Mouse (Mus musculus) stomach, embryonic 16.5 days (tissue): ENCODE data around the gene Usp8. TPM values are rescaled to one million over a fixed set of nuclear protein-coding genes. Genes with fewer than 3 reads are reported as not detected.

Source experiments
- ATAC-seq: fragments of 200-750 bp; cut with Nextera tagmentation; 2 replicates; pipeline ENCODE4 v1.8.0; 2017; ENCODE audit warnings: moderate number of reproducible peaks, moderate TSS enrichment; ENCODE audit not compliant: insufficient read depth, low FRiP score
- H3K27ac ChIP-seq: fragments of 300-500 bp; sonication (generic); 2 replicates; pipeline ENCODE4 v1.5.1; 2014; ENCODE audit warnings: low read length
- H3K27me3 ChIP-seq: fragments of 300-500 bp; sonication (generic); 2 replicates; pipeline ENCODE4 v1.6.1; 2014; ENCODE audit warnings: low read length, control low read depth, mixed read lengths; ENCODE audit not compliant: control insufficient read depth, insufficient read depth
- H3K36me3 ChIP-seq: fragments of 300-500 bp; sonication (generic); 2 replicates; pipeline ENCODE4 v1.6.1; 2014; ENCODE audit warnings: low read length; ENCODE audit not compliant: control insufficient read depth, insufficient read depth
- H3K4me1 ChIP-seq: fragments of 300-500 bp; sonication (generic); 2 replicates; pipeline ENCODE4 v1.6.1; 2014; ENCODE audit warnings: low read length, control low read depth, mixed read lengths; ENCODE audit not compliant: control insufficient read depth, insufficient read depth
- H3K4me2 ChIP-seq: fragments of 300-500 bp; sonication (generic); 2 replicates; pipeline ENCODE4 v1.6.1; 2014; ENCODE audit warnings: low read depth, low read length, mixed read lengths
- H3K4me3 ChIP-seq: fragments of 300-500 bp; sonication (generic); replicated peaks from 2 replicates; pipeline ENCODE4 v1.5.1; 2014; ENCODE audit warnings: mild to moderate bottlenecking, low read length
- H3K9ac ChIP-seq: fragments of 300-500 bp; sonication (generic); 2 replicates; pipeline ENCODE4 v1.6.1; 2014; ENCODE audit warnings: low read length
- H3K9me3 ChIP-seq: fragments of 300-500 bp; sonication (generic); replicated peaks from 2 replicates; pipeline ENCODE4 v1.6.1; 2016; ENCODE audit warnings: low read length, control low read depth; ENCODE audit not compliant: control insufficient read depth
- WGBS: fragments of 180-500 bp; shearing (Covaris S2); extraction: QIAGEN DNeasy Blood & Tissue Kit; methylation state at CpG from one replicate; pipeline ENCODE4 v1.1.7; 2014; 5-methylcytosine and 5-hydroxymethylcytosine counted together
- polyA plus RNA-seq: library from polyadenylated mRNA; unstranded; fragments of >200 nt; fragmentation: Nextera tagmentation; extraction: Ambion mirVana; gene quantifications from 2 replicates; pipeline ENCODE4 v1.2.1, GENCODE M21; 2015

The Usp8 gene
- polyA plus RNA-seq, 1 experiment from 2014 or later: 44.0 TPM

DNA sequence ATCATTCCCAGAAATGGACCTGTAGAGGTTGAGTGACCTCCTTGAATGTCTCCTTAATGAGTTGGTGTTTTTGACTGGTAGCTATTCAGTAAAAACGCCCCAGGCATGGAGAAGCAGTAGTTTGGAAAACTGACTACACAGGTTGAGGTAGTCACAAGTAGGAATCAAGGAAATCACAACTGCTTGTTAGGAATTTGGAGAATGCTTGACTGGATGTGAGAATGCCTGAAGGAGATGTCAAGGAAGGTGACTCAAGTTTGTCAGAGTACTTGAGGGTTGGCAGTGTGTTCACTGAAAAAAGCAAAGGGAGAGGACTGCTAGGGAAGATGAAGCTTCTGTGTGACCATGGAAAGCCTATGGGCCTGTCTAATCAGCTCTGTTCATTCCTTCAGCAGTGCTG is 29.8 kb upstream of the Usp8 start:
- Histone ChIP-seq H3K27ac (no peak overlapping the region), H3K4me1 (peaks cover 17% of the 10 kb centered on the region), H3K36me3 (0 out of 2 replicates have a peak, but pooled peaks cover 3% of the 10 kb centered on the region), H3K9me3 (no peaks in the 10 kb centered on the region), H3K27me3 (no peaks in the 10 kb centered on the region), H3K4me3 (no peak overlapping the region), H3K9ac (no peak overlapping the region), H3K4me2 (no peak overlapping the region)
- 95% methylated on average over 1 of the region's 1 CpGs for WGBS
- no peak for ATAC-seq

DNA sequence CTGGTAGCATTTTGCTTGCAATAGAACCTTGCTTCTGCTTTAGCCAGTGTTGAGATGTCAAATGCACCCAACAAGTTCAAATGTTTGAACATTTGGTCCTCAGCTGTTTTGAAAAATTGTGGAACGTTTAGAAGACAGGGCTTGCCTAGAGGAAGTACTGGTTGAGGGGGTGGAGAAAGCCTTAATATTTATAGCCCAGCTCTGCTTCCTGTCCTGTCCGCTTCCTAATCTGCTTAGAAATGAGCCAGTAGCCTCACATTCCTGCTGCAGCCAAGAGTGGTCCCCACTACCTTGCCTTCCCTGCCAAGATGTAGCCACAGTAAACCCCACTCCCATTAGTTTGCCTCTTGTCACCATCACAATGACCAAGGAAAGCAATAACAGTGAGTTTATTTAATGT is 24.8 kb upstream of the Usp8 start:
- Histone ChIP-seq H3K27me3 (no peaks in the 10 kb centered on the region), H3K4me1 (no peaks in the 10 kb centered on the region), H3K4me2 (no peak overlapping the region), H3K9me3 (no peaks in the 10 kb centered on the region), H3K9ac (no peak overlapping the region), H3K36me3 (0 out of 2 replicates have a peak, but pooled peaks cover 3% of the 10 kb centered on the region), H3K4me3 (no peak overlapping the region), H3K27ac (no peak overlapping the region)
- ATAC-seq: no peak
- WGBS: 64% methylated on average over 2 of the region's 2 CpGs

DNA sequence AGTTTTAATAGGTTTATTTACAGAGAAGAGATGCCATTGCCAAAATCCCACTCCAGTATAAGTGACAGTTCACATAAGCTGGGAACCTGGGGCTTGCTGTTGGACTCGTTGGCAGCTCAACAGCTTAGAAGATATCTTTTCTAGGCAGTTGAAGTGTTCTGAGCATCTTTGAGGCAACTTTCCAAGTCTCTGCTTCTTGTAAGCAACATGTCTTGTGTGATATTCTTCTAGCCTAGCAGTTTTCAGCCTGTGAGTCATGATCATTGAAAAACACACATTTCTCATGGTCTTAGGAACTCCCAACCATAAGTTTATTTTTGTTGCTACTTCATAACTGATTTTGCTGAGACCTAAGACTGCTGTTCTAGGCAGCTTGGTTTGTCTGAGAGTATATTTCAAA is 24.2 kb upstream of the Usp8 start:
- Histone ChIP-seq H3K4me2 (no peak overlapping the region), H3K27ac (no peak overlapping the region), H3K36me3 (0 out of 2 replicates have a peak, but pooled peaks cover 3% of the 10 kb centered on the region), H3K27me3 (no peaks in the 10 kb centered on the region), H3K4me1 (no peaks in the 10 kb centered on the region), H3K4me3 (no peak overlapping the region), H3K9ac (no peak overlapping the region), H3K9me3 (no peaks in the 10 kb centered on the region)
- no peak for ATAC-seq
- WGBS: 69% methylated on average over 1 of the region's 1 CpGs

DNA sequence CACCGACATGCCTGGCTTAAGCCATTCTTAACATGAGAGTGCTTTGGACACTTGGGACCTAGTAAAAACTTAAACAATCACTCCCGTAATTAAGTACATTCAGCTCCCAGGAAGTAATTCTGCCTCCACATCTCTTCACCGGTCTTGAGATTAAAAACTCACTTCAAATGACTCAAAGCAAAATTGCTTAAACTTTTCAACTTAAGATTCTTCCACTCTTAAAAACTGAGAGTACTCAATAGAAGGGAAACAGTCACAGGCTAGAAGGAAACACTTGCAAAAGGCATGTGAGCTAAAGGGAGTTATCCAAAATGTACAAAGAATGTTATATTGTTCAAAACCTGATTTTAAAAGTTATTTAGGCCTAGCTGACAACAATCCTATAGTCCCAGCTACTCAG is 15.8 kb upstream of the Usp8 start:
- Histone ChIP-seq H3K9ac (no peak overlapping the region), H3K27ac (no peak overlapping the region), H3K27me3 (no peaks in the 10 kb centered on the region), H3K4me1 (no peaks in the 10 kb centered on the region), H3K4me2 (no peak overlapping the region), H3K4me3 (no peak overlapping the region), H3K9me3 (no peaks in the 10 kb centered on the region), H3K36me3 (no peaks in the 10 kb centered on the region)
- ATAC-seq: no peak
- 81% methylated on average over 3 of the region's 3 CpGs for WGBS

DNA sequence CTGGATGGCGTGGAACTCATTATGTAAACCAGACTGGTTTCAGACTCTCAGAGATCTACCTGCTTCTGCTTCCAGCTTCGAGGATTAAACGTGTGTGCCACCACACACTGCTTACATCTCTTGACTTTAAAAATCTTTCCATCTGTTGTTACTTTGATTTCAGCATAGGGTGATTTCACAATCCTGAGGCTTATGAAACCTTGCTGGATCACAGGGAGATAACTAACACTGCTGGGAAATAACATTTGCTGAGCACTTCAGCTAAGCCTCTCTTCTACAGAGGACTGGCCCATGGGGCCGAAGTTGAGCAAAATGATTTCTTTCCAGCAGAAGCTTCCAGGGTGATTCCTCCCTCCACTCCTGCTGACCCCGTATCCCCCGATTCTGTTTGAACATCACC is 11.8 kb upstream of the Usp8 start:
- WGBS: 81% methylated on average over 6 of the region's 6 CpGs

DNA sequence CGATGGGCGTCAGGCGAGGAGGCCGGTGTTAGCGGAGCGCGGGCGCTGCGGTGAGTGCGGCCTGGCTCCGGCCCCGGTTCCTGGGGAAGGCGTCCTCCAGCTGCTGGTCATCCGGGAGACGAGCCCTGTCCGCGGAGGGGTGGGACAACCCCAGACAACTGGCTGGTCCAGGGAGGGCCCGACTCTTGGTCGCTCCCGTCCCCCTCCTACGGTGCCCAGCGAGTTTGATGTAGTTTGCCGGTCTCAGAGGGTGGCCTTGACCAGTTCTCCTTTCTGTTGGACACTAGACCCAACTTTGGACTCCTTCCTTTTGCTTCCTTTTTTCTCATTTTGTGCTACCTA is 281 bp downstream of the Usp8 start:
- under 1% methylated on average over 23 of the region's 23 CpGs for WGBS

More for the DNA sequence above, 11.8 kb upstream of the Usp8 start:
- Histone ChIP-seq H3K36me3 (no peaks in the 10 kb centered on the region), H3K27ac (no peak overlapping the region), H3K9ac (no peak overlapping the region), H3K27me3 (no peaks in the 10 kb centered on the region), H3K9me3 (no peaks in the 10 kb centered on the region), H3K4me1 (no peaks in the 10 kb centered on the region), H3K4me2 (no peak overlapping the region), H3K4me3 (no peak overlapping the region)
- ATAC-seq: no peak

DNA sequence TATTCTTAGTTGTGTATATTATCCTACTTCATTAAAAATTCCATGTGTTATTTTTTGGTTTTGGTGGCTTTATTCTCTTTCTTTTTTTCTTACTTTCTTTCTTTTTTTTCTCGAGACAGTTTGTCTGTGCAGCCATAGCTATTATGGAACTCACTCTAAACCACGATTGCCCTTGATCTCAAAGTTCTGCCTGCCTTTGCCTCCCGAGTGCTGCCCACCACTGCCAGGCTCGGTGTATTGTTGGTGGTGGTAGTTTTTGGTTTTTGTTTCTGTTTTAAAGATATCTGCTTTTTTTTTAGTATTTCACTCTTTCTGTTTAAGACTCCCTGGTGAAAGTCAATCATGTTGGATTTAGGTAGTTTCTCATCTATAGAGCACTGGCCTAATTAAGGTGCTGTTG is 1.2 kb downstream of the Usp8 start:
- no peak overlapping the region for H3K27ac ChIP-seq
- H3K27me3 ChIP-seq: peaks cover 3% of the 10 kb centered on the region; the same call in 1 of the 2 replicates
- H3K36me3 ChIP-seq: no peaks in the 10 kb centered on the region
- H3K4me2 ChIP-seq: peak overlapping the region; percentile 68
- ATAC-seq: no peak
- 76% methylated on average over 4 of the region's 4 CpGs for WGBS
- no peaks in the 10 kb centered on the region for H3K9me3 ChIP-seq
- peak overlapping the region; percentile 83 for H3K4me3 ChIP-seq
- H3K9ac ChIP-seq: no peak overlapping the region
- peaks cover 6% of the 10 kb centered on the region; the same call in 1 of the 2 replicates for H3K4me1 ChIP-seq

More for the DNA sequence above, 281 bp downstream of the Usp8 start:
- Histone ChIP-seq H3K27me3 (peaks cover 3% of the 10 kb centered on the region; the same call in 1 of the 2 replicates), H3K36me3 (no peaks in the 10 kb centered on the region), H3K9ac (peak overlapping the region; percentile 89), H3K4me1 (peaks cover 6% of the 10 kb centered on the region; the same call in 1 of the 2 replicates), H3K9me3 (no peaks in the 10 kb centered on the region), H3K4me2 (peak overlapping the region; percentile 68), H3K27ac (peak overlapping the region; percentile 81), H3K4me3 (peak overlapping the region; percentile 83)
- peak; percentile 83 for ATAC-seq

DNA sequence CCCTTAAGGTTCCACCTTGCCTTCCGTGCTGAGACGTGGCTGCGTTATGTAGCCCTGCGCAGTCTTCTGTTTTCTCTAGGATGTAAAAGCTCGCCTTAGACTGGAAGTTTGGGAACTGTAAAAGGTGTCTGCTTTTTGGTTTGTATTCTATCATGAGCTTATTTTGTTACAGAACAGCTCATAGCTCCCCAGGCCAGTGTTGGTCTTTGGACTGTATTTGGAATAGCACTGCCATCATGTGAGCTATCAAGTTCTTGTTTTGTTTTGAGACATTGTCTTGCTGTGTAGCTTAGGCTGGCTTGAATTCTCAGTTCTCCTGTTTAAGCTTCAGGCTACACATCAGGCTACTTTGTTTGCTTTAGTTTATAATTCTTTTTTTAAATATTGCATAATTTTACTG is 5.4 kb downstream of the Usp8 start:
- H3K27me3 ChIP-seq: no peaks in the 10 kb centered on the region
- no peak overlapping the region for H3K27ac ChIP-seq
- H3K4me2 ChIP-seq: no peak overlapping the region
- no peak overlapping the region for H3K9ac ChIP-seq
- H3K9me3 ChIP-seq: no peaks in the 10 kb centered on the region
- ATAC-seq: no peak
- 97% methylated on average over 5 of the region's 5 CpGs for WGBS
- peaks cover 6% of the 10 kb centered on the region; the same call in 1 of the 2 replicates for H3K4me1 ChIP-seq
- no peak overlapping the region for H3K4me3 ChIP-seq
- no peaks in the 10 kb centered on the region for H3K36me3 ChIP-seq

DNA sequence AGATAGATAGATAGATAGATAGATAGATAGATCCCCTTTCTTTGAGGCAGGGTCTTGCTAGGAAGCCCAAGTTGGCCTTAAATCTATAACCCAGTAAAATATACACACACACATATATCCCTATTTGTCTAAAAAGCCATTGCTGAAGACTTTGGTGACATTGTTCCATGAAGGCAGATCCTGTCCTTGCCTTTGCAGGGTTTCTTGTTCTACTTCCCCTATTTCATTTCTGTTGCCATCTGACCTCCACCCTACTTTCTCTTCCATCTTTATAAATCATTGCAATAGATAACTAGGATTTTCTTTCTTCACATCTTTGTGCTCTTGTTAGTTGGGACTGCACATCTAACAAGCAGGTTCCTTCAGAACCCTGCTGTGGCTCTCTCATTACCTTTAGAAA is 5.8 kb downstream of the Usp8 start:
- no peak overlapping the region for H3K4me2 ChIP-seq
- no peaks in the 10 kb centered on the region for H3K27me3 ChIP-seq
- H3K36me3 ChIP-seq: no peaks in the 10 kb centered on the region
- no peak overlapping the region for H3K27ac ChIP-seq
- H3K9ac ChIP-seq: no peak overlapping the region
- H3K4me1 ChIP-seq: peaks cover 4% of the 10 kb centered on the region; the same call in 1 of the 2 replicates
- no peak overlapping the region for H3K4me3 ChIP-seq
- ATAC-seq: no peak
- H3K9me3 ChIP-seq: no peaks in the 10 kb centered on the region

DNA sequence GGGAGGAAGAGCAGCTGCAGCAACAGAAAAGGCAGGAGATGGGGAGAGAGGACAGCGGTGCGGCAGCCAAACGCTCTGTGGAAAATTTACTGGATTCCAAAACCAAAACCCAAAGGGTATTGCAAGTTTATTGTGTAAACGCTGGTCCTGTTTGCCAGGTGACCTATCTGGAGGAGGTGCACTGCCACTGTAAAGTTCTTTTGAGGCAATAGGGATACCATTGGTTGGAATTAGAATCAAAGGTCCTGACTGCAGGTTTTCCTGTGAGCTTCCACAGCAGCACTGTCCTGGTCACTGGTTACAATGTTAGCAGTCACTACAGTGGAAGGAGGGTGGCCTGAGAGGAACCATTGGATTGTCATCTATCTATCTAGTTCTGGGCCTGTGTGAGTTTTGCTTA is 22.1 kb downstream of the Usp8 start:
- Histone ChIP-seq H3K9me3 (no peaks in the 10 kb centered on the region), H3K27me3 (no peaks in the 10 kb centered on the region), H3K9ac (no peak overlapping the region), H3K36me3 (peaks cover 6% of the 10 kb centered on the region; the same call in 1 of the 2 replicates), H3K27ac (no peak overlapping the region), H3K4me3 (no peak overlapping the region), H3K4me2 (no peak overlapping the region), H3K4me1 (no peaks in the 10 kb centered on the region)
- no peak for ATAC-seq
- WGBS: 97% methylated on average over 4 of the region's 4 CpGs
